Mouse (Mus musculus) heart, postnatal 0 days (tissue): ENCODE results near the gene Slc25a19. TPM values are rescaled to one million over a fixed set of nuclear protein-coding genes. Genes with fewer than 3 reads are reported as not detected.

Source experiments
- ATAC-seq: fragments of 200-750 bp; cut with Nextera tagmentation; 2 replicates; pipeline ENCODE4 v1.8.0; 2017; ENCODE audit warnings: low read depth, moderate number of reproducible peaks, moderate library complexity; ENCODE audit not compliant: insufficient read depth
- DNase-seq: peaks from one replicate; pipeline ENCODE4 v3.0.0-alpha.2; 2016; ENCODE audit warnings: low spot score
- H3K27ac ChIP-seq: fragments of 300-500 bp; sonication (generic); 2 replicates; pipeline ENCODE4 v1.5.1; 2014; ENCODE audit warnings: low read depth, mild to moderate bottlenecking
- H3K27me3 ChIP-seq: fragments of 300-500 bp; sonication (generic); 2 replicates; pipeline ENCODE4 v1.6.1; 2014; ENCODE audit warnings: low read length, mixed read lengths; ENCODE audit not compliant: control insufficient read depth, insufficient read depth
- H3K36me3 ChIP-seq: fragments of 300-500 bp; sonication (generic); replicated peaks from 2 replicates; pipeline ENCODE4 v1.6.1; 2014; ENCODE audit warnings: low read length, mixed read lengths; ENCODE audit not compliant: control insufficient read depth, insufficient read depth
- H3K4me1 ChIP-seq: fragments of 300-500 bp; sonication (generic); 2 replicates; pipeline ENCODE4 v1.6.1; 2014; ENCODE audit warnings: antibody characterized with exemption; ENCODE audit not compliant: control insufficient read depth, insufficient read depth
- H3K4me2 ChIP-seq: fragments of 300-500 bp; sonication (generic); 2 replicates; pipeline ENCODE4 v1.6.1; 2014; ENCODE audit warnings: low read depth, mild to moderate bottlenecking, low read length, moderate library complexity
- H3K4me3 ChIP-seq: fragments of 300-500 bp; sonication (generic); 2 replicates; pipeline ENCODE4 v1.5.1; 2014; ENCODE audit warnings: low read depth, low read length
- H3K9ac ChIP-seq: fragments of 300-500 bp; sonication (generic); replicated peaks from 2 replicates; pipeline ENCODE4 v1.6.1; 2014; ENCODE audit warnings: low read depth, low read length, mixed read lengths
- H3K9me3 ChIP-seq: fragments of 300-500 bp; sonication (generic); replicated peaks from 2 replicates; pipeline ENCODE4 v1.6.1; 2016; ENCODE audit warnings: low read length; ENCODE audit not compliant: control insufficient read depth
- CTCF ChIP-seq: IDR thresholded peaks from 2 replicates; pipeline ENCODE4 v1.5.1; 2016; ENCODE audit warnings: antibody characterized with exemption, control low read depth, low read depth
- EP300 ChIP-seq: IDR thresholded peaks from 2 replicates; pipeline ENCODE4 v1.6.1; 2016; ENCODE audit warnings: antibody characterized with exemption, low read depth
- WGBS: fragments of 180-500 bp; shearing (Covaris S2); extraction: QIAGEN DNeasy Blood & Tissue Kit; methylation state at CpG from one replicate; pipeline ENCODE4 v1.1.7; 2014; 5-methylcytosine and 5-hydroxymethylcytosine counted together
- polyA plus RNA-seq: library from polyadenylated mRNA; unstranded; fragments of >200 nt; fragmentation: Nextera tagmentation; extraction: Ambion mirVana; gene quantifications from 2 replicates; pipeline ENCODE4 v1.2.1, GENCODE M21; 2015
- total RNA-seq: library from RNA; depleted of rRNA; stranded (reverse); fragments of >200 nt; gene quantifications from 2 replicates; pipeline ENCODE4 v1.2.3, GENCODE M21; 2014; ENCODE audit warnings: low replicate concordance; rRNA removed

The Slc25a19 gene
- total RNA-seq (25.0 and 35.1 TPM in 2 replicates), polyA plus RNA-seq (35.0 and 41.0 TPM in 2 replicates)

GRCm38 (mm10) chr11:115627705-115628464 is at the start of gene Slc25a19:
Slc25a19 (minus strand) TSS chr11:115628295.
- H3K27ac ChIP-seq = peak within 1 kb of the TSS; percentile 60
- peaks cover 5% of the 10 kb centered on the region; the same call in 1 of the 2 replicates for H3K4me1 ChIP-seq
- peak within 1 kb of the TSS; percentile 81 for H3K4me3 ChIP-seq
- peaks cover 10% of the 10 kb centered on the region for H3K36me3 ChIP-seq
- DNase-seq (peak; percentile 100), ATAC-seq (peak; percentile 99)
- H3K4me2 ChIP-seq = peak within 1 kb of the TSS; percentile 94
- H3K27me3 ChIP-seq = no peaks in the 10 kb centered on the region
- no peaks in the 10 kb centered on the region for H3K9me3 ChIP-seq
- TF ChIP-seq CTCF (no peak), EP300 (0 out of 2 replicates have a peak, but pooled peaks have one; percentile 18)
- WGBS = under 1% methylated on average over 47 of the region's 47 CpGs
- peak within 1 kb of the TSS; percentile 63 for H3K9ac ChIP-seq

- DNase-seq (no peak), ATAC-seq (no peak)
- no peak overlapping the region for H3K27ac ChIP-seq
- H3K4me3 ChIP-seq = no peak overlapping the region
- H3K9me3 ChIP-seq = no peaks in the 10 kb centered on the region
- H3K27me3 ChIP-seq = no peaks in the 10 kb centered on the region
- peaks cover 31% of the 10 kb centered on the region for H3K36me3 ChIP-seq
- H3K9ac ChIP-seq = no peak overlapping the region
- H3K4me1 ChIP-seq = peaks cover 27% of the 10 kb centered on the region
- 89% methylated on average over 3 of the region's 3 CpGs for WGBS
- H3K4me2 ChIP-seq = no peak overlapping the region
- TF ChIP-seq EP300 = no peak
- no peak for TF ChIP-seq CTCF
These were observed 49.4 kb upstream of the Slc25a19 start for GRCm38 (mm10) chr11:115677511-115677910.

- Histone ChIP-seq H3K36me3 (peaks cover 25% of the 10 kb centered on the region), H3K4me1 (peaks cover 32% of the 10 kb centered on the region), H3K4me2 (no peak overlapping the region), H3K27ac (no peak overlapping the region), H3K4me3 (no peak overlapping the region), H3K9ac (no peak overlapping the region), H3K9me3 (no peaks in the 10 kb centered on the region), H3K27me3 (no peaks in the 10 kb centered on the region)
- DNase-seq (no peak), ATAC-seq (no peak)
- TF ChIP-seq CTCF (no peak), EP300 (no peak)
- WGBS = 85% methylated on average over 8 of the region's 8 CpGs
These were observed 48.6 kb upstream of the Slc25a19 start for GRCm38 (mm10) chr11:115676738-115677137.

- no peak for ATAC-seq
- Histone ChIP-seq H3K4me3 (no peak overlapping the region), H3K27ac (peak overlapping the region; percentile 76), H3K4me1 (peaks cover 46% of the 10 kb centered on the region), H3K9me3 (no peaks in the 10 kb centered on the region), H3K27me3 (no peaks in the 10 kb centered on the region), H3K4me2 (peak overlapping the region; percentile 25), H3K9ac (0 out of 2 replicates have a peak overlapping the region, but pooled peaks have one; percentile 16), H3K36me3 (peaks cover 21% of the 10 kb centered on the region)
- 46% methylated on average over 9 of the region's 9 CpGs for WGBS
- no peak for DNase-seq
- no peak for TF ChIP-seq EP300
- no peak for TF ChIP-seq CTCF
These were observed 46.3 kb upstream of the Slc25a19 start for GRCm38 (mm10) chr11:115674235-115674865.

- DNase-seq = no peak
- peak overlapping the region; percentile 76; the same call in 1 of the 2 replicates for H3K27ac ChIP-seq
- peaks cover 14% of the 10 kb centered on the region for H3K36me3 ChIP-seq
- H3K9ac ChIP-seq = no peak overlapping the region
- TF ChIP-seq CTCF = no peak
- no peak for TF ChIP-seq EP300
- H3K27me3 ChIP-seq = no peaks in the 10 kb centered on the region
- no peak overlapping the region for H3K4me2 ChIP-seq
- no peak overlapping the region for H3K4me3 ChIP-seq
- no peak for ATAC-seq
- peaks cover 43% of the 10 kb centered on the region for H3K4me1 ChIP-seq
- no peaks in the 10 kb centered on the region for H3K9me3 ChIP-seq
- WGBS = 59% methylated on average over 9 of the region's 9 CpGs
These were observed 45.6 kb upstream of the Slc25a19 start for GRCm38 (mm10) chr11:115673471-115674234.
